Mouse (Mus musculus): ENCODE results near the gene Haus4. TPM values are rescaled to one million over a fixed set of nuclear protein-coding genes. Genes with fewer than 3 reads are reported as not detected.
A peak's percentile ranks its signal among the peaks of the same experiment; 100 is the strongest.

Gene Haus4
- polyA plus RNA-seq, 1 experiment from 2014 or later = 27.3 TPM

GRCm38 (mm10) chr14:54568694-54569414 lies 14.4 kb upstream of the Haus4 start:
- 0 out of 2 replicates have a peak, but pooled peaks cover 10% of the 10 kb centered on the region for H3K4me1 ChIP-seq (ENCODE audit: control insufficient read depth, insufficient read depth, low read length)
- DNase-seq (ENCODE audit: low spot score) (peak; percentile 86), ATAC-seq (peak; percentile 24; the same call in 1 of the 2 replicates)
- H3K4me3 ChIP-seq (ENCODE audit: low read depth, low read length) = no peak overlapping the region
- no peak overlapping the region for H3K4me2 ChIP-seq (ENCODE audit: low read length)
- H3K36me3 ChIP-seq (ENCODE audit: control insufficient read depth, insufficient read depth, low read length) = peaks cover 36% of the 10 kb centered on the region
- H3K9me3 ChIP-seq (replicated peaks; ENCODE audit: control insufficient read depth, low read length) = no peaks in the 10 kb centered on the region
- no peak overlapping the region for H3K9ac ChIP-seq (ENCODE audit: low read length)
- H3K27ac ChIP-seq (ENCODE audit: low read depth, low read length) = no peak overlapping the region
- H3K27me3 ChIP-seq (replicated peaks; ENCODE audit: control insufficient read depth, insufficient read depth, low read length) = no peaks in the 10 kb centered on the region
- 77% methylated on average over 15 of the region's 15 CpGs for WGBS

- no peak overlapping the region for H3K27ac ChIP-seq (ENCODE audit: low read depth, low read length)
- H3K4me1 ChIP-seq (ENCODE audit: control insufficient read depth, insufficient read depth, low read length) = no peaks in the 10 kb centered on the region
- no peak for DNase-seq (ENCODE audit: low spot score)
- H3K36me3 ChIP-seq (ENCODE audit: control insufficient read depth, insufficient read depth, low read length) = no peaks in the 10 kb centered on the region
- H3K4me3 ChIP-seq (ENCODE audit: low read depth, low read length) = no peak overlapping the region
- H3K27me3 ChIP-seq (replicated peaks; ENCODE audit: control insufficient read depth, insufficient read depth, low read length) = no peaks in the 10 kb centered on the region
- 86% methylated on average over 14 of the region's 14 CpGs for WGBS
- no peak overlapping the region for H3K4me2 ChIP-seq (ENCODE audit: low read length)
- no peak for ATAC-seq
- no peaks in the 10 kb centered on the region for H3K9me3 ChIP-seq (replicated peaks; ENCODE audit: control insufficient read depth, low read length)
- H3K9ac ChIP-seq (ENCODE audit: low read length) = no peak overlapping the region
Measured at GRCm38 (mm10) chr14:54560527-54561242, 6.3 kb upstream of the Haus4 start.

GRCm38 (mm10) chr14:54557330-54557729 lies 2.9 kb upstream of the Haus4 start:
- H3K9me3 ChIP-seq (replicated peaks; ENCODE audit: control insufficient read depth, low read length) = no peaks in the 10 kb centered on the region
- no peak overlapping the region for H3K27ac ChIP-seq (ENCODE audit: low read depth, low read length)
- H3K27me3 ChIP-seq (replicated peaks; ENCODE audit: control insufficient read depth, insufficient read depth, low read length) = no peaks in the 10 kb centered on the region
- no peak overlapping the region for H3K9ac ChIP-seq (ENCODE audit: low read length)
- H3K4me3 ChIP-seq (ENCODE audit: low read depth, low read length) = no peak overlapping the region
- WGBS = 73% methylated on average over 8 of the region's 8 CpGs
- DNase-seq (ENCODE audit: low spot score) (no peak), ATAC-seq (no peak)
- no peaks in the 10 kb centered on the region for H3K36me3 ChIP-seq (ENCODE audit: control insufficient read depth, insufficient read depth, low read length)
- H3K4me2 ChIP-seq (ENCODE audit: low read length) = no peak overlapping the region
- H3K4me1 ChIP-seq (ENCODE audit: control insufficient read depth, insufficient read depth, low read length) = 0 out of 2 replicates have a peak, but pooled peaks cover 7% of the 10 kb centered on the region

- Histone ChIP-seq H3K4me1 (ENCODE audit: control insufficient read depth, insufficient read depth, low read length) (0 out of 2 replicates have a peak, but pooled peaks cover 7% of the 10 kb centered on the region), H3K36me3 (ENCODE audit: control insufficient read depth, insufficient read depth, low read length) (peaks cover 12% of the 10 kb centered on the region; the same call in 1 of the 2 replicates), H3K27ac (ENCODE audit: low read depth, low read length) (peak overlapping the region; percentile 70; the same call in 1 of the 2 replicates), H3K4me2 (ENCODE audit: low read length) (peak overlapping the region; percentile 96), H3K27me3 (replicated peaks; ENCODE audit: control insufficient read depth, insufficient read depth, low read length) (no peaks in the 10 kb centered on the region), H3K4me3 (ENCODE audit: low read depth, low read length) (peak overlapping the region; percentile 58), H3K9me3 (replicated peaks; ENCODE audit: control insufficient read depth, low read length) (no peaks in the 10 kb centered on the region), H3K9ac (ENCODE audit: low read length) (peak overlapping the region; percentile 79)
- 2% methylated on average over 21 of the region's 21 CpGs for WGBS
- DNase-seq (ENCODE audit: low spot score) (peak; percentile 66), ATAC-seq (peak; percentile 20; the same call in 1 of the 2 replicates)
Measured at GRCm38 (mm10) chr14:54553454-54553974, 902 bp downstream of the Haus4 start.

- Histone ChIP-seq H3K4me1 (ENCODE audit: control insufficient read depth, insufficient read depth, low read length) (no peaks in the 10 kb centered on the region), H3K27me3 (replicated peaks; ENCODE audit: control insufficient read depth, insufficient read depth, low read length) (no peaks in the 10 kb centered on the region), H3K27ac (ENCODE audit: low read depth, low read length) (no peak overlapping the region), H3K36me3 (ENCODE audit: control insufficient read depth, insufficient read depth, low read length) (peaks cover 48% of the 10 kb centered on the region), H3K4me3 (ENCODE audit: low read depth, low read length) (no peak overlapping the region), H3K4me2 (ENCODE audit: low read length) (no peak overlapping the region), H3K9me3 (replicated peaks; ENCODE audit: control insufficient read depth, low read length) (no peaks in the 10 kb centered on the region), H3K9ac (ENCODE audit: low read length) (no peak overlapping the region)
- DNase-seq (ENCODE audit: low spot score) (no peak), ATAC-seq (no peak)
- 87% methylated on average over 5 of the region's 5 CpGs for WGBS
Measured at GRCm38 (mm10) chr14:54544703-54545102, 9.7 kb downstream of the Haus4 start.

- H3K27ac ChIP-seq (ENCODE audit: low read depth, low read length) = no peak overlapping the region
- no peaks in the 10 kb centered on the region for H3K9me3 ChIP-seq (replicated peaks; ENCODE audit: control insufficient read depth, low read length)
- 67% methylated on average over 11 of the region's 11 CpGs for WGBS
- H3K9ac ChIP-seq (ENCODE audit: low read length) = no peak overlapping the region
- H3K4me3 ChIP-seq (ENCODE audit: low read depth, low read length) = no peak overlapping the region
- DNase-seq (ENCODE audit: low spot score) (no peak), ATAC-seq (no peak)
- H3K4me2 ChIP-seq (ENCODE audit: low read length) = no peak overlapping the region
- H3K4me1 ChIP-seq (ENCODE audit: control insufficient read depth, insufficient read depth, low read length) = no peaks in the 10 kb centered on the region
- H3K27me3 ChIP-seq (replicated peaks; ENCODE audit: control insufficient read depth, insufficient read depth, low read length) = no peaks in the 10 kb centered on the region
- H3K36me3 ChIP-seq (ENCODE audit: control insufficient read depth, insufficient read depth, low read length) = peaks cover 23% of the 10 kb centered on the region
Measured at GRCm38 (mm10) chr14:54540771-54541170, 13.6 kb downstream of the Haus4 start.

GRCm38 (mm10) chr14:54538580-54538979 lies 15.8 kb downstream of the Haus4 start:
- no peaks in the 10 kb centered on the region for H3K27me3 ChIP-seq (replicated peaks; ENCODE audit: control insufficient read depth, insufficient read depth, low read length)
- H3K9ac ChIP-seq (ENCODE audit: low read length) = no peak overlapping the region
- H3K36me3 ChIP-seq (ENCODE audit: control insufficient read depth, insufficient read depth, low read length) = peaks cover 10% of the 10 kb centered on the region; the same call in 1 of the 2 replicates
- no peaks in the 10 kb centered on the region for H3K9me3 ChIP-seq (replicated peaks; ENCODE audit: control insufficient read depth, low read length)
- H3K27ac ChIP-seq (ENCODE audit: low read depth, low read length) = no peak overlapping the region
- no peaks in the 10 kb centered on the region for H3K4me1 ChIP-seq (ENCODE audit: control insufficient read depth, insufficient read depth, low read length)
- no peak overlapping the region for H3K4me3 ChIP-seq (ENCODE audit: low read depth, low read length)
- 64% methylated on average over 2 of the region's 2 CpGs for WGBS
- ATAC-seq (no peak), DNase-seq (ENCODE audit: low spot score) (no peak)
- no peak overlapping the region for H3K4me2 ChIP-seq (ENCODE audit: low read length)

GRCm38 (mm10) chr14:54528446-54529111 lies 25.8 kb downstream of the Haus4 start:
- no peak overlapping the region for H3K4me3 ChIP-seq (ENCODE audit: low read depth, low read length)
- H3K27ac ChIP-seq (ENCODE audit: low read depth, low read length) = no peak overlapping the region; the same call in 1 of the 2 replicates
- no peaks in the 10 kb centered on the region for H3K36me3 ChIP-seq (ENCODE audit: control insufficient read depth, insufficient read depth, low read length)
- peak; percentile 78 for ATAC-seq
- no peak overlapping the region for H3K4me2 ChIP-seq (ENCODE audit: low read length)
- no peaks in the 10 kb centered on the region for H3K27me3 ChIP-seq (replicated peaks; ENCODE audit: control insufficient read depth, insufficient read depth, low read length)
- no peaks in the 10 kb centered on the region for H3K9me3 ChIP-seq (replicated peaks; ENCODE audit: control insufficient read depth, low read length)
- peaks cover 4% of the 10 kb centered on the region; the same call in 1 of the 2 replicates for H3K4me1 ChIP-seq (ENCODE audit: control insufficient read depth, insufficient read depth, low read length)
- peak; percentile 90 for DNase-seq (ENCODE audit: low spot score)
- H3K9ac ChIP-seq (ENCODE audit: low read length) = no peak overlapping the region
- 13% methylated on average over 17 of the region's 17 CpGs for WGBS

All from forebrain, embryonic 14.5 days (tissue).